Mouse (Mus musculus) cerebellum, postnatal 25 days (tissue): ENCODE measurements around the gene Olfr31.

ENCODE experiments used
- DNase-seq, 2 experiments: peaks; one replicate each; pipeline ENCODE4 v3.0.0; 2021; ENCODE audit warnings: mixed read lengths in 2 of 2

Olfr31 gene

DNA sequence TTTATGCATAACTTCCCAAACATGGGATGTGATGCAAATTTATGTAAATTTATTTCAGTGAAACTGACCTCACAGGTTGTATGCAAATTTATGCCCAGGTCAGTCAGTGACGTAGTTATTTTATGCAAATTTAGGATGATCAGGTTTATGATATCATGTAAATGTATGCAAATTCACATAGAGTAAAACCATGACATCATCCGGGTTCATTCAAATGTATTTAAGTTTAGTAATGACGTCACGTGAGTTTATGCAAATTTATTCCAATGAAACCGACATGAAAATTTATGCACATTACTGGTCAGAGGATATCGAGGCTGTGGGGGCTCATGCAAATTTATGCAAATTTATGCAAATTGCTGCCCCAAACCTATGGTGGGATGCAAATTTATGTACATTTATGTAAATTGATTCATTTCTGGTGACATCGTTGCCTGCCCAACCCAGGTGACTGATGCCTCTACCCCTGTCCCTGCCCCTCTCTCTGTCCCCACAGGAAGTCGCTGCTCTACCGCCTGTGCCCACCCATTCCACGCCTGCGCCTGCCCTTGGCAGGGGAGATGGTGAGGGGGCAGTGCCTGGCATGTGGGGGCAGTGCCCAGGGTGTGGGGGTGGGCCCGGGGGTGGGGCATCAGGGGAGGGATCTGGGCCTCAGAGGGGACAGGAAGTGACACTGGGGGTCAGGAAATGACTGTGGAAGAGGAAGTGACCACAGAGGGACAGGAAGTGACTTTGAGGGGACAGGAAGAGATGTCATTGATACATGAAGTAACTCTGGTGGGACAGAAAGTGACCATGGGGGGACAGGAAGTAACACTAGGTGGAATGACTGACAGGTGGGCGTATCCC lies 32.1 kb downstream of the Olfr31 start:
- DNase-seq = no peak

DNA sequence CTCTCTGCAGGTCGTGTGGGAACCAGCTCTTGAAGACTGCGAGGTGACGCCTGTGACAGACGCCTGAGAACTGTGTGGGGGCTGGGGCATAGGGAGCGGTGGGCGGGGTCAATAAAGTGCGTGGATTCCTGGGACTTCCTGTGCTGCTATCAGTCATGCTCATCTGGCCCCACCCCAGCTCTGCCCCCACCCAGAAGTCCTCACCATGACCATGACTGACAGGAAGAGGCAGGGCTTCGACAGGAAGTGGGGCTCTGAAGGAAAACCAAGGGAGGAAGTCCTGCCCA lies 32.7 kb downstream of the Olfr31 start:
- DNase-seq = no peak
